Mouse (Mus musculus): ENCODE measurements around the gene Mgat4a. TPM values are rescaled to one million over a fixed set of nuclear protein-coding genes. Genes with fewer than 3 reads are reported as not detected.

The Mgat4a gene
- total RNA-seq, 2 experiments from 2014 or later = 24.7 to 28.0 TPM

DNA sequence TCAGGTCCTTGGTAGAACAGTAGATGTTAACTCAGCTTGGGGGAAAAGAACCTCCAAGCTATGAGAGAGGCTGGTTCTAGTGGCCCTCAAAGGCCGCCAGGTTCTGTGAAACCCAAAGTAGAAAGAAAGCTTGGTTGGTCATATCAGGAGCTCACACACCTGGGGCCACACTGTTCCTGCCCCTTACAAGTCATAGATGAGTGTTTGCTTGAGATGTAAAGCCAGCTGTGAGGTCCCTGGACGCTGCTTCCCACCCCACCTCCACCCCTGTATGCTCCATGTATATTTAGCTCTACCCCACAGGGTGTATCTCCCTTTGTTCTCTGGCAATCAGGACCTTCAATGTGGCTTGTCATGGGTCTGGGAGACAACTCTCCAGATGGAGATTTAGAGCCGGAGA lies 132.1 kb downstream of the Mgat4a start:
- DNase-seq (ENCODE audit: extremely low spot score in 1 of 2, low spot score in 1 of 2) = no peak

- no peak for DNase-seq (ENCODE audit: extremely low spot score in 1 of 2, low spot score in 1 of 2)
These were observed 132.8 kb downstream of the Mgat4a start for GRCm38 (mm10) chr1:37408059-37408458.

DNA sequence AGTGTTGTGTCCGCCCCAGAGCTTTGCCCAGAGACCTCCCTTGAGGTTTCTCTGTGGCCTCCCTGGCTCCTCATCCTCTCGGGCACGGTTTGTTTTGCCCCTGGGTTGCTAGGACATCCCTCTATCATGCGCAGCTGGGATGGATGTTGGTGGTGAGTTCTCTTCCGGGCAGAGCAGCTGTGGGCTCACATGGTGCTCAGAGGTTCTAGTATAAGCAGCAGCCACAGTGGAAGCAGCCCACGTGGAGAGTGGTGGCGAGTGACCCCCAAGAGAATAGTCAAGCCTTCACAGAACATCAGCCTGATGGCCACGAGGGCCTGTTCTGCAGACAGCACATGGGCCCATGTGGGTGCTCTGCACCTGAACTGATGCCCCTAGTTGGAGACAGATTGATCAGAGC lies 133.6 kb downstream of the Mgat4a start:
- no peak for DNase-seq (ENCODE audit: extremely low spot score in 1 of 2, low spot score in 1 of 2)

GRCm38 (mm10) chr1:37405137-37405536 lies 135.7 kb downstream of the Mgat4a start:
- no peak for DNase-seq (ENCODE audit: extremely low spot score in 1 of 2, low spot score in 1 of 2)

- peak in 1 of 2 experiments; percentile 64 for DNase-seq (ENCODE audit: extremely low spot score in 1 of 2, low spot score in 1 of 2)
These were observed 139.1 kb downstream of the Mgat4a start for GRCm38 (mm10) chr1:37401687-37402086.

GRCm38 (mm10) chr1:37399734-37400133 lies 141.1 kb downstream of the Mgat4a start:
- DNase-seq (ENCODE audit: extremely low spot score in 1 of 2, low spot score in 1 of 2) = no peak

- DNase-seq (ENCODE audit: extremely low spot score in 1 of 2, low spot score in 1 of 2) = no peak
These were observed 141.9 kb downstream of the Mgat4a start for GRCm38 (mm10) chr1:37398961-37399360.

DNA sequence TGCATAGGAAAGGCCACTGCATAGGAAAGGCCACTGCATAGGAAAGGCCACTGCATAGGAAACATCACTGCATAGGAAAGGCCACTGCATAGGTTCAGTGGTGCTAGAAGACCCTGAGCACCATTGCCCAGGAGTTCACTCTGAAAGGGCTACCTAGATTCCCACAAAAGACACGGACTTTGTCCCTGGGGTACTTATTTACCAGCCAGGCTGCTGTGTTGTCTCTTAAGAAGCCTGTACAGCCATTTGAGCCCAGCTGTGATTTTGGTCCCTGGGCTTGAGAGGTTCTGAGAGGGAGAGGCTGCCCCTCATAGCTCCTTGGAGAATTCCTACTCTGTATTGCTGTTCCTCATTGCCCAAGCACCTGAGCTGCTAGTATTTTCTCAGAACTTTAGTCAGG lies 144.3 kb downstream of the Mgat4a start:
- no peak for DNase-seq (ENCODE audit: extremely low spot score in 1 of 2, low spot score in 1 of 2)

DNA sequence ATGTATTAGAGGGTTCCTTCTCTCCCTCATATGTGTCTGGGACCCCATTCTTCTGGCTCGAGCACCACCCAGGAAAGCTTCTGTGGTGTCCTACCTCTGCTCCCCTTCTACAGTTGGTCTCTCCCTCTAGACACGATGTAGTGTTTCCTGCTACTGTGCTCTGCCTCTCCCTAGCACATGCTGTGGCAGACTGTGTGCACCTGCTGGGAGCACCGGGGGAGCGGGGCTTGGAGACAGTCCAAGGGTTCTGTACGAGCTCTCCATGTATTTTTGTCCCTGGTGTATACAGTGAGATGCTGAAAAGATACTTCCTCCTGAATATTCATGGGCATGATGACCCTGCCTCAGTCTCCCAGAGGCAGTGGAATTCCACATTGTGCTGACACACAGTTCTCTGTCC lies 147.6 kb downstream of the Mgat4a start:
- peak in 1 of 2 experiments; percentile 27 for DNase-seq (ENCODE audit: extremely low spot score in 1 of 2, low spot score in 1 of 2)

Other genes starting within 250 kb of the Mgat4a start
- 100 to 1,000 TPM; 149 to 156 TPM for gene Inpp4a, start 241.2 kb downstream of the Mgat4a start, total RNA-seq (2021)
- 10 to 100 TPM; 53.9 to 57.3 TPM for gene Coa5, start 110.9 kb downstream of the Mgat4a start, total RNA-seq (2021)
- 10 to 100 TPM; 56.6 to 63.4 TPM for gene Unc50, start 110.9 kb downstream of the Mgat4a start, total RNA-seq (2021)
- gene 2010300C02Rik, start 179.1 kb upstream of the Mgat4a start, total RNA-seq (2021) = 100 to 1,000 TPM; 377 to 428 TPM